Mouse (Mus musculus) heart, embryonic 15.5 days (tissue): ENCODE results near the gene Tgfbr1. TPM values are rescaled to one million over a fixed set of nuclear protein-coding genes. Genes with fewer than 3 reads are reported as not detected.

Experiments
- ATAC-seq: fragments of 200-750 bp; cut with Nextera tagmentation; replicated peaks from 2 replicates; pipeline ENCODE4 v1.8.0; 2017; ENCODE audit warnings: low read depth, moderate TSS enrichment; ENCODE audit not compliant: insufficient number of reproducible peaks, insufficient read depth, low FRiP score
- H3K27ac ChIP-seq: fragments of 300-500 bp; sonication (generic); 2 replicates; pipeline ENCODE4 v1.5.1; 2015; ENCODE audit warnings: mild to moderate bottlenecking, inconsistent platforms
- H3K27me3 ChIP-seq: fragments of 300-500 bp; sonication (generic); 2 replicates; pipeline ENCODE4 v1.6.1; 2015; ENCODE audit warnings: inconsistent platforms
- H3K36me3 ChIP-seq: fragments of 300-500 bp; sonication (generic); 2 replicates; pipeline ENCODE4 v1.6.1; 2015; ENCODE audit warnings: mild to moderate bottlenecking, inconsistent platforms
- H3K4me1 ChIP-seq: fragments of 300-500 bp; sonication (generic); replicated peaks from 2 replicates; pipeline ENCODE4 v1.6.1; 2015; ENCODE audit warnings: inconsistent platforms
- H3K4me2 ChIP-seq: fragments of 300-500 bp; sonication (generic); 2 replicates; pipeline ENCODE4 v1.6.1; 2015; ENCODE audit warnings: inconsistent platforms, mild to moderate bottlenecking, moderate library complexity
- H3K4me3 ChIP-seq: fragments of 300-500 bp; sonication (generic); 2 replicates; pipeline ENCODE4 v1.5.1; 2015; ENCODE audit warnings: mild to moderate bottlenecking, inconsistent platforms
- H3K9ac ChIP-seq: fragments of 300-500 bp; sonication (generic); 2 replicates; pipeline ENCODE4 v1.6.1; 2015; ENCODE audit warnings: mild to moderate bottlenecking, inconsistent platforms
- H3K9me3 ChIP-seq: fragments of 300-500 bp; sonication (generic); replicated peaks from 2 replicates; pipeline ENCODE4 v1.6.1; 2016; ENCODE audit warnings: inconsistent platforms
- WGBS: fragments of 180-500 bp; shearing (Covaris S2); methylation state at CpG from one replicate; pipeline ENCODE4 v1.1.7; 2015; ENCODE audit warnings: mixed read lengths; 5-methylcytosine and 5-hydroxymethylcytosine counted together
- polyA plus RNA-seq: library from polyadenylated mRNA; unstranded; fragments of >200 nt; fragmentation: Nextera tagmentation; extraction: Ambion mirVana; gene quantifications from 2 replicates; pipeline ENCODE4 v1.2.1, GENCODE M21; 2015

Tgfbr1 gene
- polyA plus RNA-seq, 1 experiment from 2014 or later = 18.9 TPM

DNA sequence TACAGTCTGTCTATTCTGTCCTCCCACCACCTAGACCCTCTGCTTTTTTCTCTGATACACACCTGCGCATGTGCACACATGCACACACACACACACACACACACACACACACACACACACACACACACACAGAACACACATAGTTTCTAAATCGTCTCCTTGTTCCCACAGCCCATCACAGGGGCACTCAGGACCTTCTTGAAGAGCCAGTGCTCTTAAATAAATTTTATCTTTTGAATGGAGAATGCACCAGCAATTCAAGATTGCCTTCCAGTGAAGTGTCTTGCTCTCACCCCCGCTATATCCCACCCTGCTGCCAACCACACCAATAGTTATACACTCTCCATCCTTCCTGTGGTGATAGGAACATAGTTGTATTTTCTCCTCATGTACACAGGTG lies 69.9 kb downstream of the Tgfbr1 start:
- WGBS = 73% methylated on average over 3 of the region's 3 CpGs

DNA sequence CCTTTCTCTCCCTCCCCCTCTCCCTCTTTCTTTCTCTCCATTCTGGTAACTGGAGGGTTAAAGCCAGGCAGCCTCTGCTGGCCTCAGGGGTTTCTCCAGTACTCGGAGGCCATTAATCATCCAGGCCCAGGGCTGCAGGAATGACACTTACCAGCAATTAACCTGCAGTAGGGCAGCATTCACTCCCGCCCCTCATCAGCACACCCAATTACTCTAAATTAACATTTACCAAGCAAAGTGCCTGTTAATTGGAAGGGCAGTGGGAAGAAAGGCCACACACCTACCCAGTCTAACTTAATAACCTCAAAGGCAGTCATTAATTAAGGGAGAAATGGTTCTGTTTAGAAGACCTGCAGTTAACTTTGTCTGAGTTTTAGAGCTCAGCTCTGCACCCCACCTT lies 71.4 kb downstream of the Tgfbr1 start:
- H3K9ac ChIP-seq = no peak overlapping the region
- no peaks in the 10 kb centered on the region for H3K9me3 ChIP-seq
- H3K36me3 ChIP-seq = no peaks in the 10 kb centered on the region
- H3K27me3 ChIP-seq = no peaks in the 10 kb centered on the region
- no peak overlapping the region for H3K27ac ChIP-seq
- H3K4me1 ChIP-seq = peaks cover 1% of the 10 kb centered on the region; the same call in 1 of the 2 replicates
- ATAC-seq = no peak
- no peak overlapping the region for H3K4me3 ChIP-seq
- no peak overlapping the region for H3K4me2 ChIP-seq
- 38% methylated on average over 2 of the region's 2 CpGs for WGBS

More for the DNA sequence above, 69.9 kb downstream of the Tgfbr1 start:
- Histone ChIP-seq H3K4me3 (no peak overlapping the region), H3K4me1 (peaks cover 12% of the 10 kb centered on the region), H3K9ac (no peak overlapping the region), H3K36me3 (no peaks in the 10 kb centered on the region), H3K27me3 (no peaks in the 10 kb centered on the region), H3K9me3 (no peaks in the 10 kb centered on the region), H3K4me2 (no peak overlapping the region), H3K27ac (no peak overlapping the region)
- ATAC-seq = no peak

GRCm38 (mm10) chr4:47425247-47425830 lies 72.3 kb downstream of the Tgfbr1 start:
- Histone ChIP-seq H3K9ac (no peak overlapping the region), H3K9me3 (no peaks in the 10 kb centered on the region), H3K4me1 (no peaks in the 10 kb centered on the region), H3K27ac (0 out of 2 replicates have a peak overlapping the region, but pooled peaks have one; percentile 24), H3K36me3 (no peaks in the 10 kb centered on the region), H3K4me3 (no peak overlapping the region), H3K27me3 (no peaks in the 10 kb centered on the region), H3K4me2 (no peak overlapping the region)
- WGBS = 91% methylated on average over 16 of the region's 16 CpGs
- no peak for ATAC-seq

GRCm38 (mm10) chr4:47427606-47428005 lies 74.6 kb downstream of the Tgfbr1 start:
- Histone ChIP-seq H3K27ac (no peak overlapping the region), H3K36me3 (no peaks in the 10 kb centered on the region), H3K4me2 (no peak overlapping the region), H3K27me3 (no peaks in the 10 kb centered on the region), H3K9ac (no peak overlapping the region), H3K4me3 (no peak overlapping the region), H3K4me1 (no peaks in the 10 kb centered on the region), H3K9me3 (no peaks in the 10 kb centered on the region)
- no peak for ATAC-seq
- WGBS = 69% methylated on average over 3 of the region's 3 CpGs

- Histone ChIP-seq H3K9me3 (no peaks in the 10 kb centered on the region), H3K36me3 (no peaks in the 10 kb centered on the region), H3K27me3 (no peaks in the 10 kb centered on the region), H3K4me3 (no peak overlapping the region), H3K4me1 (no peaks in the 10 kb centered on the region), H3K9ac (no peak overlapping the region), H3K4me2 (no peak overlapping the region), H3K27ac (no peak overlapping the region)
- ATAC-seq = no peak
- 46% methylated on average over 6 of the region's 6 CpGs for WGBS
Measured at GRCm38 (mm10) chr4:47430557-47430956, 77.5 kb downstream of the Tgfbr1 start.

DNA sequence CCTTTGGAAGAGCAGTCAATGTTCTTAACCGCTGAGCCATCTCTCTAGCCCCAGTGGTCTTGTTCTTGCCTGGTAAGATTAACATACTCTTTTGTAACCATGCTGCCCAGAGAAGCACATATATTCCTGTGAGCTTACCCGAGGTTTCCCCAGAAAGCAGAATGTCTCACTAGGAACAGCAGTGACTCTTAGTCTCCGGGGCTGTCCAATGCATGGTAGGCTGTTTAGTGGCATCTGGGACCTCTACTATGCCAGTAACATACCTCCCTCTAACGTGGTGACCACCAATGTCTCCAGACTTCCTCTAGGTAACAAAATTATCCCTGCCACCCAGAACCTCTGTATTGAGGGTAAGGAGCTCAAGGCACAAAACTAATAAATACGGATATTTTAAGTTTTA lies 78.1 kb downstream of the Tgfbr1 start:
- no peak overlapping the region for H3K4me2 ChIP-seq
- no peaks in the 10 kb centered on the region for H3K4me1 ChIP-seq
- WGBS = 85% methylated on average over 5 of the region's 5 CpGs
- no peaks in the 10 kb centered on the region for H3K27me3 ChIP-seq
- no peak overlapping the region for H3K9ac ChIP-seq
- no peak for ATAC-seq
- H3K36me3 ChIP-seq = no peaks in the 10 kb centered on the region
- no peak overlapping the region for H3K27ac ChIP-seq
- H3K9me3 ChIP-seq = no peaks in the 10 kb centered on the region
- H3K4me3 ChIP-seq = no peak overlapping the region

DNA sequence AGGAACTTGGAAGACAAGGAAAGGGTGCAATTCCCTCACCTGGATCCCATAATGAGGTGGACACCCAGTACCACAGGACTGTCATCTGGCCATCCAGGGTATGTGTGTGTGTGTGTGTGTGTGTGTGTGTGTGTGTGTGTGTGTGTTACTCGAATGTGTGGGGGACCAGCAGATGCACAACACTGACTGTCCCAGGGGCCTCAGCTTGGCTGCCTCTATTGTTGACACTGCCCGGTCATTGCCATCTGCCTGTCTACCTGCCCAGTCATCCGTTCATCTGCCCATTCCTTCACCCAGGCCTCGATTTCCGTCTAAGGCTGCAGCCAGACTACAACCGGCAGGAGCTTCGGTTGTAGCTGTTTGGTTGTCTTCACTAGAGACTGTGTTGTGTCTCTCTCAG lies 79.7 kb downstream of the Tgfbr1 start:
- ATAC-seq = no peak
- Histone ChIP-seq H3K27me3 (no peaks in the 10 kb centered on the region), H3K4me1 (peaks cover 6% of the 10 kb centered on the region; the same call in 1 of the 2 replicates), H3K4me2 (no peak overlapping the region), H3K27ac (no peak overlapping the region), H3K9me3 (no peaks in the 10 kb centered on the region), H3K36me3 (no peaks in the 10 kb centered on the region), H3K4me3 (no peak overlapping the region), H3K9ac (no peak overlapping the region)
- WGBS = 95% methylated on average over 7 of the region's 7 CpGs

DNA sequence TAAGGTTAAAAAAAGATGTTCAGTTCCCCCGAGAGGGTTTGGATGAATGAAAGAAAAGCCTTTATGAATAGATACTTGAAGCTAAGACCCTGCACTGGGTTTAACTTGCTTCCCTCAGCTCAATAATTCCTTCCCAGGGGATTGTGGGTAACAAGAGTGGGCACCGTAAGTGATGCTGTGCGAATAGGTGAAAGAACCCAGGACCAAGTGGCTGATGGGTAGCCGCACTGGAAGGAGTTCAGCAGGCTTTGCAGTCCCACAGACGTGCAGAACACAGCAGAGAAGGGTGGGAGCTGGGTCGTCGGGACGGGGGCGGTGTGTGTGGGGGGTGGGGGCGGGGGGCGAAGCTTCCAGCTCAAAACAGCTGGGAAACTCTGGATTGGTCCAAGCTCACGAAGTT lies 82.1 kb downstream of the Tgfbr1 start:
- Histone ChIP-seq H3K4me1 (peaks cover 6% of the 10 kb centered on the region; the same call in 1 of the 2 replicates), H3K36me3 (no peaks in the 10 kb centered on the region), H3K4me2 (no peak overlapping the region), H3K9ac (no peak overlapping the region), H3K27me3 (no peaks in the 10 kb centered on the region), H3K4me3 (no peak overlapping the region), H3K9me3 (no peaks in the 10 kb centered on the region), H3K27ac (no peak overlapping the region)
- ATAC-seq = no peak
- 70% methylated on average over 12 of the region's 12 CpGs for WGBS

DNA sequence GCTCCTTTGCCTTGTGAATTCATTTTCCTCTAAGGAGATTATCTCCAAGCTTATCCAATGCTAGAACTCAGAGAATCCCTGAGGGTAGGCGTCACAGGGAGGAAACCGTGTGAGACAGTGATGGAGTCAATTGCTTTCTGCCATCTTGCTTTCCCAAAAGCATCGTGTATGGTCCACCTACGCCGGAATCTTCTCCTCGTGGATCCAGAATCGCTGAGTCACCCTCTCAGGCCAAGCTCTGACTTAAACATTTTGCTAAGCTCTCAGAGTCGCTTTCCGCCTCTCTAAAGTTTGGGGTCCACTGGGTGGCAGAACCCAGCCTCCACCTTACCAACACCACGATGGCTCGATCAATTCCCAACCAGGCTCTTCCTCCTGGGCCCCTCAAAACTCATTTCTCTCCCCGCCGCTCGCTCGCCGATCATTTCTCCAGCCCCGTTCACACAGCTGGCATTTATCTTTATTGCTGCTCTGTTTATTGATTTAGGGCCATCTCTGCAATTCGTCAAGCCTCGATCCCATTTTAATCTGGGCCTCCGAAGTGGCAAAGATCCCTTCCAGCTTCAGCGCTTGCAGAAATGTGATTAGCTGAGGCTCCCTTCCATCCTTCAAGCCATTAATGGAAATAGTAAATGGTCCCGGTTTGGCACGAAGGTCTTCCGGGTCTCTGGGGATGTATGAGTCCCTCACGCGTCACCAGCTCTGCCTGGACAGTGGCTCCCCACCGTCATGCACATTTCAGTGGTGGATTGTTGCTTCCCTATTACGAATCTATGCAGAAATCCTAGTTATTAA lies 82.7 kb downstream of the Tgfbr1 start:
- no peak for ATAC-seq
- no peaks in the 10 kb centered on the region for H3K27me3 ChIP-seq
- no peak overlapping the region for H3K4me3 ChIP-seq
- no peaks in the 10 kb centered on the region for H3K9me3 ChIP-seq
- H3K9ac ChIP-seq = no peak overlapping the region
- no peak overlapping the region for H3K27ac ChIP-seq
- no peaks in the 10 kb centered on the region for H3K36me3 ChIP-seq
- WGBS = 51% methylated on average over 28 of the region's 28 CpGs
- peaks cover 6% of the 10 kb centered on the region; the same call in 1 of the 2 replicates for H3K4me1 ChIP-seq
- peak overlapping the region; percentile 16; the same call in 1 of the 2 replicates for H3K4me2 ChIP-seq

DNA sequence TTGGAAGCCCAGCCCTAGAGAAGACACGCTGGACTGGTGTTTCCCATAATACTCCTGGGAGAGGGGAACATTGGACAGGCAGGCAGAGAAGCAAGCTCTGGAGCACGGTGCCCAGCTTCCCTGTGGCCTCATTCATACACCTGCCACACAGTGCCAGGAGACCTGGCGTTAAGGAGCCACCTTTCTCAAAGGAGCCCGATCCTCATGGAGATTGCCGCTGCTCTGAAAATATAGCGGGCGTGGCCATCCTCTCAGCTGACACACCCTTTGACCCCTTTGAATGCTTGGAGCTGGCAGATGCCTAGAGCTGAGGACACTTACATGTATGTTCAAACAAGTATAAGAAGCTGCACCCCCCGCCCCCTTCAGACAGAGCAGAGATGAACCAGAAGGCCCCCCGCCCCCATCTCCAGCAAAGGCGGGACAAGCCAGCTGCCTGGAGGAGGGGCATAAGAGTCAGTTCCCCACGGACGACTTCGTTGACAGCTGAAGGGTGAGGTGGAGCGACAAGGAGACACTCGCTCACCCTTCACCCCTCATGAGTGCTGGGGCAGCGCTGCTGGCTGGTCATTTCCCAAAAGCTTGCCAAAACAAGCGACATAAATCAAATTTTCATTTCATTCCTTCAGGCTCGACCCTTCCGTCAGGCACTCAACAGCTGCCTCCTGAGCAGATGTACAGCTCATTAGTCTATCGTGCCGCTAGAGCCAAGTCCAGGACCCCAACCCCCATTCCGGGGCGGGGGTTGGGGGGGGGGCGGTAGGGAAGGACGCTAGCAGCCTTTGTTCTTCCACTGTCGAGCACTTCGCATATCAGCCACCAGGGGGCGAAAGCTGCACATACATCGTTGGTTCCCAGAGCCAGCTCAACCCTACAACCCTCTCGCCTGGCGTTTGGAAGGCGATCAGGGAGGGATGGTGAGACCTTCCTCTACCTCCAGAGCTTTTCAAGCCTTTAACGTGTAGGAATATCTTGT lies 84.6 kb downstream of the Tgfbr1 start:
- Histone ChIP-seq H3K4me1 (peaks cover 6% of the 10 kb centered on the region; the same call in 1 of the 2 replicates), H3K27ac (peak overlapping the region; percentile 77), H3K4me2 (peak overlapping the region; percentile 95), H3K27me3 (no peaks in the 10 kb centered on the region), H3K4me3 (peak overlapping the region; percentile 59), H3K9me3 (no peaks in the 10 kb centered on the region), H3K36me3 (no peaks in the 10 kb centered on the region), H3K9ac (peak overlapping the region; percentile 67)
- WGBS = under 1% methylated on average over 33 of the region's 33 CpGs
- ATAC-seq = peak; percentile 73

DNA sequence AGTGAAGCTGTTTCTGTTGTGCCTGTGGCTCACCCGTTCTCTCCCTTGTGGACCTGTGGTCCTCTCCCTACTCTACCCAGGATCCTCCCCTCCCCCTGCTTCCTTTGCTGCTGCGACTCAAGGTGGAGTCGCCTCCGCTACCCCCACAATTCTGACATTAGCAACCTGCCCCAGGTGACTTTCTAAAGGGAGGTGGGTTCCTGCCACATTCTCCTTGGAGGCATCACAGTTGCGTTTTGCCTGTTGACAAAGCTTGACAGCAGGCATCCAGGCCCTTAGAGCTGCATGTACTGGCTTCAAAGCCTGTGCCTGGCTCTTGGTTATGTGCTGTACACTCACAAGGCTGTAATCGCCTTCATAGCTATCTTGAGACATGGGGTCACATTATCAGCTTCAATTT lies 85.9 kb downstream of the Tgfbr1 start:
- Histone ChIP-seq H3K4me1 (peaks cover 6% of the 10 kb centered on the region; the same call in 1 of the 2 replicates), H3K4me3 (no peak overlapping the region), H3K36me3 (no peaks in the 10 kb centered on the region), H3K9me3 (no peaks in the 10 kb centered on the region), H3K9ac (no peak overlapping the region), H3K4me2 (no peak overlapping the region), H3K27ac (no peak overlapping the region), H3K27me3 (no peaks in the 10 kb centered on the region)
- WGBS = 78% methylated on average over 6 of the region's 6 CpGs
- no peak for ATAC-seq
